Mouse (Mus musculus) common myeloid progenitor, adult 5-6 weeks (primary cell): ENCODE data around the gene Sumo3. TPM values are rescaled to one million over a fixed set of nuclear protein-coding genes. Genes with fewer than 3 reads are reported as not detected.

ENCODE experiments used
- ATAC-seq: replicated peaks from 2 replicates; pipeline ENCODE4 v1.8.0; 2016; ENCODE audit warnings: low read depth, mild to moderate bottlenecking, moderate TSS enrichment, inconsistent platforms; ENCODE audit not compliant: poor library complexity, severe bottlenecking
- total RNA-seq: library from RNA; stranded (forward); fragments of 200-1000, 187-1606 nt; gene quantifications from 2 replicates; pipeline ENCODE4 v1.2.3, GENCODE M21; 2017

Gene Sumo3
- 147 and 170 TPM in 2 replicates for total RNA-seq

DNA sequence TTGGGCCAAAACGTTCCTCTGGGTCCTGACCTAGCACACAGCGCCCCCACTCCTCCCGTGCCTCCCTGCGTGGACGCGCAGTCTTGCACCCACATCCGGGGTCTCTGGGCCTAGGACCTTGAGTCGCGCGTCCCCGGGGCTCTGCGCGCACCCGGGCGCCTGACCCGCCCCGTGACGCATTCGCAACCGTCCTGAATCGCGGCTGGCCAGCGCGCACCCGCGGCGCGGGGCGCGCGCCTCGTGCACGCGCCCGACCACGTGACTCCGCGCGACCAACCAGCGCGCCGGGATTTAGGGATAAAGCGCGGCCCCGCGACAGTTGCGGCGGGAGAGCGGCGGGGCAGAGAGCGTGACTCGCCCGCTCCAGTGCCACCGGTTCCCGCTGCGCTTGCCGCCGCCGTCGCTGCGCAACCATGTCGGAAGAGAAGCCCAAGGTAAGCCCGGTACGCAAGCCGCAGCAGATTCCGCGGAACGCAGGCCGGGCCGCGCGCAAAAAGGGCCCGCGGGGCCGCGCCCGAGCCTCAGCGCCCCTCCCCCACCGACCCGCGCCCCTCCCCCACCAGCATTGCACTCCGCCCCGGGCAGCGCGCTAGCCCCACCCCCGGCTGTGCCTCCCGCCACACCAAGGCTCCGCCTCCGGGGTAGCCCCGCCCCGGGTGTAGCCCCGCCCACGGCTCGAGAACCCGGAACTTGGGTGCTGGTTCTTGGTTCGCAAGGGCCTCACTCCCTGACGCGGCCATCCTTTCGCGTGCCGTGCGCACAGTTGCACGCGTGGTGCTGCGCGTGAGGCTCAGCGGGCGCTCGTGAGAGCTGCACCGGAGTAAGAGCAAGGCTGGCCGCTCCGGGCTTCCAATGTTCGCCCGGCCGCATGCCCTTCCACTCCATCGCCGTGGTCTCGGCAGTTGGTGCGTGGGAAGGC, at the start of gene Sumo3, which contains the start of gene Gm49325:
TSS of gene Sumo3 (plus strand) at position 190 of the 919 bp plus-strand sequence.
TSS of gene Gm49325 (plus strand) at position 290 of the 919 bp plus-strand sequence.
- ATAC-seq = peak; percentile 82

DNA sequence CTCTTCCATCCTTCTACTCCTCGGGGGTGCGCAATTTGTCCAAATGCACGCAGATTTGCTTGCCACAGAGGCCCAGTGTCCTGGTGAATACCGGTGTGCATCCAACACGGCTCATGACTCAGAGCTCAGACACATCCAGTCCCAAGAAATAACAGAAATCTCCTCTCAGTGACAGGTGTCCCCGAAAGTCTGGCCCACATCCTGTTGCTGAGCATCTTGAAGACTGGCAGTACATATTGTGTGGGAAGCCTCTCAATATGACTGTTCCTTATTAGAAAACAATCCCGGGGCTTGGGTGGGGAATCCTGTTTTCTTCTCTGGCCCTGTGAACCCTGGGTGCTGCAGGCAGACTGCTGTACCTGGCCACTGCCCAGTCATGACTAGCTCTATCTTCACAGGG, 49.3 kb upstream of the Sumo3 start:
- no peak for ATAC-seq

GRCm38 (mm10) chr10:77557641-77558040, 48.3 kb upstream of the Sumo3 start:
- ATAC-seq = peak; percentile 47; the same call in 1 of the 2 replicates

- no peak for ATAC-seq
Observed at GRCm38 (mm10) chr10:77560090-77560489, 45.8 kb upstream of the Sumo3 start.

DNA sequence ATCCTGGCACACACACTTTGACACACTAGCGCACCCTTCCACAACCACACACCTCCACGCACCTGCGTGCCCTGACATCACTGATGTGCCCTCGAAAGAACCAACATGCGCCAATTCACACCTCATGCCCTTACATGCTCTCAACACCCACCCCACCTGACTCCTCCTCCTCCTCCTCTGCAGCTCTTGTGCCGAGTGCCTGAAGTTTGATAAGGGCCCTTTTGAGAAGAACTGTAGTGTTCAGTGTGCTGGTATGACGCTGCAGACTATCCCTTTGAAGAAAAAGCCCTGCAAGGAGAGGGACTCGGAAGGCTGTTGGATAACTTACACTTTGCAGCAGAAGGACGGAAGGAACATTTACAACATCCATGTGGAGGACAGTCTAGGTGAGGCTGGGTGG, 45.1 kb upstream of the Sumo3 start:
- ATAC-seq = no peak

DNA sequence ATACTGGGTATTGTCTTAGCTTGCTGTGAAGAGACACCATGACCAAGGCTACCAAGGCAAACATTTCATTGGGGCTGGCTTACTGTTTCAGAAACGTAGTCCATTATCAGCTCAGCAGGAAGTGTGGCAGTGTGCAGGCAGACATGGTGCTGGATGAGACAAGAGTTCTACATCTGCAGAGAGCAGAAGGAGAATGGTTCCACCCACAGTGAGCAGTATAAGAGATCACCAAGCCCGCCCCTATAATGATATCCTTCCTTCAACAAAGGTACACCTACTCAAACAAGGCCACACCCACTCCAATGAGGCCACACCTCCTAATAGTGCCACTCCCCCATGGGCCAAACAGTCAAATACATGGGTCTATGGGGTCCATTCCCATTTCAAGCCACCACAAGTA, 44.4 kb upstream of the Sumo3 start:
- ATAC-seq = no peak

DNA sequence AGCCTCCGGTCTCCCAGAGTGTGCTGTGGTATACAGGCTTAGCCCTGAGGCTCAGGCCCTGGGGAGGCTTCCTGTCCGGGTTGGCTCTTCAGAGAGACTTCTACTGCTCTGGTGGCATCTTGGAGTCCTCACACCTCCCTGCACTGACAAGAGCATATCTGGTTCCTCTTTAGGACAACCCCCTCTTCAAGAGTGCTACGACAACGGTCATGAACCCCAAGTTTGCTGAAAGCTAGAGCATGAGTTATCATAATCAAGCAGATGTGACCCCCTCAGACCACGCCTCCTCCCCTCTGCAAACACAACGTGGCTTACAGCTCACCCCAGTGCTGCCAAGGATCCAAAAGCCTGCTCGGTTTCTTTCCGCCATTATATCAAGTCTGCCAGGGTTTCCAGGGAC, 40.9 kb upstream of the Sumo3 start:
- peak; percentile 37 for ATAC-seq

DNA sequence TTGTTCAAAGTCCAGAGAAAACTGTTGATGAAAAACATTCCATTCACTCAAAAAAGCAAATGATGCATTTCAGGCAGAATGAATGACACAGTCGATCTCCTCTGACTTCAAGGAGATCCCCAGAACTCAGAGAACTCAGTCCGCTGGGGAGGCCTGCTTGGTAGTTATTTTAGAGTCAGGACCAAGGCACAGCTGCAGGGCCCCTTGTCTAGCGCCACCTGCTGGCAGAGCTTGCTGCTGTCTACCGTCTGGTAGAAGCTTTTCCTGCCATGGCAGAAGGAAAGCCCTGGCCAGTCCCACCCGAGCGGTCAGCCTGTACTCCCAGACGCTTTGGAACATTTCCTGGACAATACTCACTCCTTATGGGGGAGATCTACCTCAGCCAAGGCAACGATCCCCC, 39.2 kb upstream of the Sumo3 start:
- peak; percentile 83 for ATAC-seq

DNA sequence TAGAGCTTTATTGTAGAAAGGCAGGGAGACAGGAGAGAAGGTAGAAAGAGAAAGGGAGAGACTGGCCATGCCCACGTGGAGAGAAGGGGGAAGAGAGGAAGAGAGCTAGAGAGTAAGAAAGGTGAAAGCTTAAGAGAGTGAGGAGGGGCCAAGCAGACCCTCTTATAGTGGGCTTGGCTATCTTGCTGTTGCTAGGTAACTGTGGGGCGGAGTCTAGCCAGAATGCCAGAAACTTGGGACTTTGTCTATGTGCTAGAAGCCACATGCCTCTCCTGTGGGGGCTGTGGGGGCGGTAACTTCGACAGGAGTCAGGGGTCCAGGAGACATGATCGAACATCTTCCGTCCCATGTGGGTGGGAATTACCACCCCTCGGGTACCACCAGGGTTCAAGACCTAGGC, 36.4 kb upstream of the Sumo3 start:
- ATAC-seq = no peak

- ATAC-seq = no peak
Observed at GRCm38 (mm10) chr10:77569973-77570658, 35.8 kb upstream of the Sumo3 start.

- peak; percentile 84 for ATAC-seq
Observed at GRCm38 (mm10) chr10:77572225-77572624, 33.7 kb upstream of the Sumo3 start.

- ATAC-seq = no peak
Observed at GRCm38 (mm10) chr10:77573162-77573561, 32.7 kb upstream of the Sumo3 start.

- ATAC-seq = no peak
Observed at GRCm38 (mm10) chr10:77580027-77580920, 25.6 kb upstream of the Sumo3 start.

DNA sequence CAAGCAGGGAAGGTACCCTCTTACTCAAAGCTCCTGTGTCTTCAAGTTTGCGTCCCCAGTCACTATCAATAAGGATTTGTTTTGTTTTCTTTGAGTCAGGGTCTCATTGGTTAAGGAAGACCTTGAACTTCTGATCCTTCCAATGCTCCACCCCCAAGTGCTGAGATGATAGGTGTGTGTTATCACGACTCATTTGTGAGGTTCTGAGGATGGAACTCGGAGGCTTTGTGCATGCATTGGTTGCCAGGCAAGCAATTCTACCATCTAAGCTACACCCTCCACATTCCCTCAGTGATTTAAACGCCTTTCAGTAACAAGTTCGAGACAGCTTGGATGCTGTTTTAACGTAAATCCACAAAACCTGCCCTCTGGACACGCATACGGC, 24.9 kb upstream of the Sumo3 start:
- ATAC-seq = no peak

- peak; percentile 81 for ATAC-seq
Observed at GRCm38 (mm10) chr10:77581408-77582284, 24.3 kb upstream of the Sumo3 start, which contains the start of gene Pttg1ip. TSS of gene Pttg1ip (plus strand) at chr10:77581720.

DNA sequence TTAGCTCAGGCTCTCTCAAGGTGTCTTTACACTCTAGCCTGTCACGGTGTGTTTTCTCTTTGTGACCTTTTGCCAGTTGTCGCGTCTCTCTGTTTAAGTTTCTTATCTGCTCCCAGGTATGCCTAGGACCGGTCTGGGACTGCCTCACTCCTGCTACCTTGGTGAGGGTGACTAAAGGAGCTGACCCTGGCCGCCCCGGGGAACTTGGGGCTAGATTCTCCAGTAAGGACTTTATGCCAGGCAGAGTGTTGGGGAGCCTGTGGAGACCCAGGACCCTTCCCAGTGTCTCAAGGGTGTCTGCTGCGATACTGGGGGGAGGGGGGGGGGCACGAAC, 23.6 kb upstream of the Sumo3 start:
- no peak for ATAC-seq

DNA sequence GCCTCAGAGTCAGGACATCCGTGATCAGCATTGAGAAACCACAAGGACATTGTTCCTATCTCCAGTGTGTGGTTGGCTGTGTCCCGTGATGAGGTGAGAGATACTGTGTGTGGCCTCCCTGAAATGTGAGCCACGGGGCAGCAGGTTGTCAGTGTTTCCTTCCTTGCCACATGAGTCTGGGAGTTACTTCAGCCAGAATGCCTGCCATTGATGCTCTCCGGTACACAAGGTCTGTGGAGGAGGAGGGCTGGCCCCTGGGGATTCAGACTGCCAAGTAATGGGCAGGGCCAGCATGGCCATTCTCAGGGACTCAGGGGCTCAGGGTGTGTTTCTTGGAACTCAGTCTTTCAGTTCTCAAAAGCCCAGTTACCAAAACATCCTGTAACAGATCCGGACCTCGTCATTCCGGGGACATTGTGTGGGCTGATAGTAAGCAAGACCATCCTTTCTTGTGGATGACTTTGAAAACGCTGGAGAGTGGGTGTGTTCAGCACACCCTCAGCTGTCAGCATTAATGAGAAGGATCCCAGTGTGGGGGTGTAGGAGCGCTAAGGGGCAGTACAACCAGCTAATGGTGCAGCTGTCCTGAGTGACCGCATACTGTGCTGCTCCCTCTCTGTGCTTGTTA, 22.0 kb upstream of the Sumo3 start:
- ATAC-seq = peak; percentile 74

DNA sequence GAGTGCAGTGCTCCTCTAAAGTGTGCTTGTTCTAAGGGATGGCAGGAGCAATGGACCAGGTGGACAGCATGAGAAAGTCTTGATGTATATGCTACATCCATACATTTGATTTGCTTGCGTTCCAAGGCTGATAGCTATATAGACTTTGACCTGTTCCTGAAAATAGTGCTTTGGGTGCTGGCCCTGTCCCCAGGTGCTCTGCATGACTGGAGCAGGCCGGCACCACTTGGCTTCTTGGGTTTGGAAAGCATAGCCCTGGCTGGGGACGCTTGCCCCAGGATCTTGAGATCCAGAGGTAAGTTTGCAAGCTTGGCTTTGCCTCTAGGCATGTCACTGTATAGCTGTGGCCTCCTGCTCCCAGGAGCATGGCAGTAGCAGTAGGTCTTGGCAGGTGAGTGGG, 19.3 kb upstream of the Sumo3 start:
- no peak for ATAC-seq
